Mouse (Mus musculus) heart, embryonic 11.5 days (tissue): ENCODE data around the gene Srpk3. TPM values are rescaled to one million over a fixed set of nuclear protein-coding genes. Genes with fewer than 3 reads are reported as not detected.

Source experiments
- ATAC-seq: fragments of 200-750 bp; cut with Nextera tagmentation; replicated peaks from 2 replicates; pipeline ENCODE4 v1.8.0; 2017; ENCODE audit warnings: moderate library complexity; ENCODE audit not compliant: insufficient number of reproducible peaks, low FRiP score, low TSS enrichment
- H3K27ac ChIP-seq: fragments of 300-500 bp; sonication (generic); 2 replicates; pipeline ENCODE4 v1.5.1; 2014; ENCODE audit warnings: mild to moderate bottlenecking, low read depth, low read length
- H3K27me3 ChIP-seq: fragments of 300-500 bp; sonication (generic); 2 replicates; pipeline ENCODE4 v1.6.1; 2014; ENCODE audit warnings: mild to moderate bottlenecking, low read length, mixed read lengths; ENCODE audit not compliant: control insufficient read depth, insufficient read depth
- H3K36me3 ChIP-seq: fragments of 300-500 bp; sonication (generic); 2 replicates; pipeline ENCODE4 v1.6.1; 2014; ENCODE audit warnings: mild to moderate bottlenecking, low read length, moderate library complexity, mixed read lengths; ENCODE audit not compliant: control insufficient read depth, insufficient read depth
- H3K4me1 ChIP-seq: fragments of 300-500 bp; sonication (generic); 2 replicates; pipeline ENCODE4 v1.6.1; 2014; ENCODE audit warnings: low read length; ENCODE audit not compliant: control insufficient read depth, insufficient read depth
- H3K4me2 ChIP-seq: fragments of 300-500 bp; sonication (generic); 2 replicates; pipeline ENCODE4 v1.6.1; 2014; ENCODE audit warnings: mild to moderate bottlenecking, moderate library complexity
- H3K4me3 ChIP-seq: fragments of 300-500 bp; sonication (generic); 2 replicates; pipeline ENCODE4 v1.5.1; 2014; ENCODE audit warnings: low read depth, low read length
- H3K9ac ChIP-seq: fragments of 300-500 bp; sonication (generic); 2 replicates; pipeline ENCODE4 v1.6.1; 2014; ENCODE audit warnings: mild to moderate bottlenecking, low read depth, low read length, moderate library complexity
- H3K9me3 ChIP-seq: fragments of 300-500 bp; sonication (generic); replicated peaks from 2 replicates; pipeline ENCODE4 v1.6.1; 2016; ENCODE audit warnings: low read length; ENCODE audit not compliant: control insufficient read depth
- WGBS: fragments of 180-500 bp; shearing (Covaris S2); extraction: QIAGEN DNeasy Blood & Tissue Kit; methylation state at CpG from one replicate; pipeline ENCODE4 v1.1.7; 2014; ENCODE audit not compliant: insufficient replicate concordance; 5-methylcytosine and 5-hydroxymethylcytosine counted together
- polyA plus RNA-seq: library from polyadenylated mRNA; unstranded; fragments of >200 nt; fragmentation: Nextera tagmentation; extraction: Ambion mirVana; gene quantifications from 2 replicates; pipeline ENCODE4 v1.2.1, GENCODE M21; 2014

Gene Srpk3
- polyA plus RNA-seq, 1 experiment from 2014 or later = 52.6 TPM

DNA sequence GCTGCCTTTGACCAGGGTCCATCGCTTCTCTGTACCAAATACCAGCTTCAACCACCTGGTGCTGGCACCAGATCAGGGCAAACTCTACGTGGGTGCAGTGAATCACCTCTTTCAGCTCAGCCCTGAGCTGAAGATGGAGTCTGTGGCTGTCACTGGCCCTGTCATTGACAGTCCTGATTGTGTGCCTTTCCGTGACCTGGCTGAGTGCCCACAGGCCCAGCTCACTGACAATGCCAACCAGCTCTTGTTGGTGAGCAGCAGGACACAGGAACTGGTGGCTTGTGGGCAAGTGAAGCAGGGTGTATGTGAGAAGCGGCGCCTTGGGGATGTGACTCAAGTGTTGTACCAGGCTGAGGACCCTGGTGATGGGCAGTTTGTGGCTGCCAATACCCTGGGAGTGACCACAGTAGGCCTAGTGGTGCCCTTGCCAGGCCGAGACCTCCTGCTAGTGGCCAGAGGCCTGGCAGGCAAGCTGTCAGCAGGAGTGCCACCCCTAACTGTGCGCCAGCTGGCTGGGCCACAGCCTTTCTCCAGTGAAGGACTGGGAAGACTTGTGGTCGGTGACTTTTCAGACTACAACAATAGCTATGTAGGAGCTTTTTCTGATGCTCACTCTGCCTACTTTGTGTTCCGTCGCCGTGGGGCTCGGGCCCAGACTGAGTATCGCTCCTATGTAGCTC is 15.5 kb upstream of the Srpk3 start:
- Histone ChIP-seq H3K4me1 (no peaks in the 10 kb centered on the region), H3K4me2 (no peak overlapping the region), H3K36me3 (no peaks in the 10 kb centered on the region), H3K27ac (no peak overlapping the region), H3K27me3 (0 out of 2 replicates have a peak, but pooled peaks cover 2% of the 10 kb centered on the region), H3K9me3 (no peaks in the 10 kb centered on the region), H3K9ac (no peak overlapping the region), H3K4me3 (no peak overlapping the region)
- WGBS = 79% methylated on average over 13 of the region's 13 CpGs
- no peak for ATAC-seq

DNA sequence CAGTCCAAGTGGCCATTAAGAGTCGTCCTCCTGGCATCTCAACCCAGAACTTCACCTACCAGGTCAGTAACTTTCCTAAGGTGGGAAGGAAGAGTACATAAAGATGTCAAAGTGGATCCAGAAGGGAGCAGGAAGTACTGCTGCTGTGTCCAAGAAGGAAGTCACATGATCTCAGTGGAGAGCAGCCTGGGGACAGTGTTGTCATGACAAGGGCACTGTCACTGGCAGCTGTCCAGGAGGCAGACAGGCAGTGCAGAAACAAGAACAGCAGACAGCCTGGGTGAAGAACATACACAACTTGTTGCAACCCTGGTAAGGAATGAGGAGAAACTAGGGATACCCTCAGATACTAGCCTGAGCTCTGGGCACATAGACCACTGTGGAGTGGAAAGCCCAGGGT is 8.9 kb upstream of the Srpk3 start:
- H3K36me3 ChIP-seq = no peaks in the 10 kb centered on the region
- no peak overlapping the region for H3K4me2 ChIP-seq
- H3K27ac ChIP-seq = no peak overlapping the region
- no peak for ATAC-seq
- no peaks in the 10 kb centered on the region for H3K9me3 ChIP-seq
- 69% methylated on average over 1 of the region's 1 CpGs for WGBS
- no peak overlapping the region for H3K9ac ChIP-seq
- peaks cover 4% of the 10 kb centered on the region for H3K4me1 ChIP-seq
- H3K4me3 ChIP-seq = no peak overlapping the region
- H3K27me3 ChIP-seq = no peaks in the 10 kb centered on the region

DNA sequence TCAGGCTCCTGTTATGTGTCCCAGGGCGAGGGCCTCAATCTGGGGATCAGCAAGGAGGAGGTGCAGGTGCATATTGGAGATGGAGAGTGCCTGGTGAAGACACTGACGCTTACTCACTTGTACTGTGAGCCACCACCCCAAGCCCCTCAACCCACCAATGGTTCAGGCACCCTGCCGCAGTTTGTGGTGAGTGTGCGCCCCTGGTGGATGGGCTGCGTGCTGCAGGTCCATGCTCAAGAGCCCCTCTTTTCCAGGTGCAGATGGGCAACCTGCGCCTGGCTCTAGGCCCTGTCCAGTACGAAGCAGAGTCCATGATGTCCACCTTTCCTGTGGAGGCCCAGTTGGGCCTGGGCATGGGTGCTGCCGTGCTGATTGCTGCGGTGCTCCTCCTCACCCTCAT is 6.9 kb upstream of the Srpk3 start:
- no peaks in the 10 kb centered on the region for H3K9me3 ChIP-seq
- no peak overlapping the region for H3K27ac ChIP-seq
- no peak for ATAC-seq
- H3K9ac ChIP-seq = no peak overlapping the region
- no peak overlapping the region for H3K4me3 ChIP-seq
- peaks cover 4% of the 10 kb centered on the region for H3K4me1 ChIP-seq
- no peaks in the 10 kb centered on the region; the same call in 1 of the 2 replicates for H3K27me3 ChIP-seq
- 51% methylated on average over 9 of the region's 9 CpGs for WGBS
- H3K36me3 ChIP-seq = no peaks in the 10 kb centered on the region
- no peak overlapping the region for H3K4me2 ChIP-seq

DNA sequence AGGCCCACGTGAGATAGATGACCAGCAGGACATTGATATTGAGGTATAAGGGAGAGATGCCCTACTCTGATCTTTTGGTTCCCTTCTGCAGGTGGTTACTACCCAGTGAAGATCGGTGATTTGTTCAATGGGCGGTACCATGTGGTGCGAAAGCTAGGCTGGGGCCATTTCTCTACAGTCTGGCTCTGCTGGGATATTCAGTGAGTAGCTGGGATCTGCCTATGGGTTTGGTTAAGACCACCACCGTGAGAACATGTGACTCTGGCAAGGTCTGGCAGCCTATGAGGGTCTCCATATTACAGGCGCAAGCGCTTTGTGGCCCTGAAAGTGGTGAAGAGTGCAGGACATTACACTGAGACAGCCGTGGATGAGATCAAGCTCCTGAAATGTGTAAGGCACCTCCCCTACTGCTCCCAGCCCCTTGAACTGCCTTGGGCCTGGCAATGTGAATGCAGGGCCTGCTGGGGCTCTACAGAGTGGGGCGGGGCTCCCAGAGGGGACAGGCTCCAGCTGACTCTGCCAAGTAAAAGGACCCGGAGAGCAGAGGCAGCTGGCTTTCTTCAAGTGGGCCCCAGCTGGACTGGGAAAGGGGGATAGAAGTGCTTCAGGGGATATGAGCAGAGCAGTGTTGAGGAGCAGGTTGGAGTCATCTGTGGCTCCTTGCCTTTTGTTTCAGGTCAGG is 738 bp downstream of the Srpk3 start:
- 58% methylated on average over 10 of the region's 10 CpGs for WGBS
- Histone ChIP-seq H3K9me3 (no peaks in the 10 kb centered on the region), H3K4me3 (peak overlapping the region; percentile 35), H3K4me1 (no peaks in the 10 kb centered on the region), H3K27ac (peak overlapping the region; percentile 85), H3K27me3 (peaks cover 2% of the 10 kb centered on the region), H3K36me3 (no peaks in the 10 kb centered on the region), H3K4me2 (peak overlapping the region; percentile 54), H3K9ac (peak overlapping the region; percentile 69; the same call in 1 of the 2 replicates)
- no peak; the same call in 1 of the 2 replicates for ATAC-seq

DNA sequence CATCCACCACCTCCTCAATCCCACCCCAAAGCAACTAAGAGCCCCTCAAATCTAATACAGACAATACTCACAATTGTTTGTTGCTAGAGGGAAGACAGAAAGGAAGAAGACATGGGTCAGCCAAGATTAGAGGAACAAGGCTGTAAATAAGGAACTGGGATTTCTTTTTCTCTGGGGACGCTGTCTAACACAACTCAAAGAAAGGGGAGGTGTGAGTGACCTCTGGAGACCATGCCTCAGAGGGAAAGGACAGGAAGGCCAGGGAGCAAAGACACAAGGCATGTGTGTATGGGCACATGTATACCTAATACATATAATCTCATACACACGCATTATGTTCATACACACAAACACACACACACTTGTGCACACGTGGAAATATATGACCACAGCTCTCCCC is 8.0 kb downstream of the Srpk3 start:
- no peaks in the 10 kb centered on the region for H3K9me3 ChIP-seq
- no peak overlapping the region for H3K4me3 ChIP-seq
- no peak for ATAC-seq
- peaks cover 6% of the 10 kb centered on the region; the same call in 1 of the 2 replicates for H3K36me3 ChIP-seq
- no peak overlapping the region for H3K27ac ChIP-seq
- H3K4me1 ChIP-seq = no peaks in the 10 kb centered on the region
- no peak overlapping the region for H3K9ac ChIP-seq
- H3K4me2 ChIP-seq = no peak overlapping the region
- WGBS = 90% methylated on average over 3 of the region's 3 CpGs
- no peaks in the 10 kb centered on the region for H3K27me3 ChIP-seq

DNA sequence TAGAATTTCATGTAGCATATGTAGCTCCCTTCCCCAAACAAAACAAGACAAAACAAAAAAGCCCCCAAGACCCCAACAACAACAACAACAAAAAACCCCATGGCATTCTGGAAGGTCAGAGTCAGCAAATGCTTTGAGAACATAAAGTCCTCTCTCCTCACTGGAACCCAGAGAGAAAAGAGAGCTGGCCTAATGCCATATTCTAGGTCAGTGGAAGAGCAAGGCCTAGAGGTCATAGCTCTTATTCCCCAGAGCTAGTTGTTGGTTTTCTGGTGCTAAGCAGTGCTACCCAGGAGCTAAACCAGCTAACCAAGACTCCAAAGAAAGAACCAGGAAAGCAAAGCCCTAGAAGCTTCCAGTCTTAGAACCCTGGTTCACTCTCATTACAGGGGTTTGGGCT is 11.5 kb downstream of the Srpk3 start:
- no peak for ATAC-seq
- Histone ChIP-seq H3K27ac (peak overlapping the region; percentile 91), H3K9me3 (no peaks in the 10 kb centered on the region), H3K36me3 (peaks cover 6% of the 10 kb centered on the region), H3K4me3 (peak overlapping the region; percentile 65), H3K4me1 (0 out of 2 replicates have a peak, but pooled peaks cover 2% of the 10 kb centered on the region), H3K9ac (peak overlapping the region; percentile 74), H3K27me3 (no peaks in the 10 kb centered on the region), H3K4me2 (peak overlapping the region; percentile 68)

DNA sequence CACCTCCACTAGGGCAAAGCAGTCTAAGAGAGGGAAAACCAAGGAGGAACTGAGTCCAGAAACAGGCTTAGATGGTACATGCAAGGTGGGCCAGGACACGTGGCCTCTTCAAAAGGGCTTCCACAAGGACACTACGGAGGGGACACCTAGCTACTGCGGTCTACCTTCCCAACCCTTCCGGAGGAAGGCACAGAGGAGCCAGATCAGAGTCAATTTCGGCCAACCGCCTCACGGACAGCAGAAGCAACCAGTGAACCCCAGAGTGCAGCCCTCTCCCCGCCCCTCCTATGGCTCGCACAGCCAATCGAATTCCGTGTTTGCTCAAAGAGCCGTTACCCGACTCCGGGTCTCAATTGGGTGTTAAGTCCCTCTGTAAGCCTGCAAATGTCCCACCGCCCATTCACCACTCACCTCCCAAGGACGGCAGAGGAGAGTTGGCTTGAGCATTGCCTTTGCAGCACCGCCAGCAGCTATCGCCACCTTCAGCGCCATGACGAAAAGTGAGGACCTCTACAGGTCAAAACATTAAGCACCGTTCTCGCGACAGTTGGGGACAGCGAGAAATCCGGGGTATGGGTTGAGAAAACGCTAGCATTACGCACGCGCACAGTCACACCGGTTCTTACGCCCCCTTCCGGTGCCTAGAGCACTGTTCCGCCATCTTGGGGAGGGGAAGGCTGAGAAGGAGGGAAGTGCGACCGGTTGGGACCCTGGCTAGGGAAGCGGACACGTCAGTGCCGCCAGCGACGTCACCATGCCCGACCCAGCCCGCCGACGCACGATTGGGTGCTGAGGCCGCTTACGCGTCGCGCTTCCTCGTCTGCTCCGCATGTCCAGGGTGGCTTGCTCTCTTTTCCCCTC is 12.4 kb downstream of the Srpk3 start, which contains the start of the genes Idh3g and Ssr4:
Gene Idh3g (minus strand): TSS at position 534 of the 861 bp plus-strand sequence.
Gene Ssr4 (plus strand): TSS at position 665 of the 861 bp plus-strand sequence.
- Histone ChIP-seq H3K4me3 (peak within 1 kb of the TSS; percentile 65), H3K36me3 (peaks cover 5% of the 10 kb centered on the region), H3K4me2 (peak within 1 kb of the TSS; percentile 68), H3K27ac (peak within 1 kb of the TSS; percentile 91), H3K27me3 (no peaks in the 10 kb centered on the region), H3K4me1 (0 out of 2 replicates have a peak, but pooled peaks cover 2% of the 10 kb centered on the region), H3K9ac (peak within 1 kb of the TSS; percentile 78), H3K9me3 (no peaks in the 10 kb centered on the region)
- 17% methylated on average over 51 of the region's 52 CpGs for WGBS
- ATAC-seq = peak; percentile 92

DNA sequence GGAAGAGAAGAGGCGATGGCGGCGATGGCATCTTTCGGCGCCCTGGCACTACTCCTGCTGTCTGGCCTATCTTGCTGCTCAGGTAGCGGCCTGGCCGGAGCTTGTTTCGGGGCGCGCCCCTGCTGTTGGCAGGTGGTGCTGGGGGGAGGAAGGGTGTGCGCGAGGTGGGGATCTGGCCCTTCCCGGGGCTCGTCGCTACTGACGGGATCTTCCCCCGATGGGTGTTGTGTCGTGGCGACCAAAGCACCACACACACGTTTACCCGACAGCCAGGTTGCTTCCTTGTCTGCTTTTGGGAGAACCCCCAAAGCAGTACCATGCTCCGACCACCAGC is 13.0 kb downstream of the Srpk3 start:
- 23% methylated on average over 22 of the region's 22 CpGs for WGBS
- no peaks in the 10 kb centered on the region for H3K9me3 ChIP-seq

More for the DNA sequence above, 13.0 kb downstream of the Srpk3 start:
- Histone ChIP-seq H3K36me3 (peaks cover 2% of the 10 kb centered on the region; the same call in 1 of the 2 replicates), H3K9ac (peak overlapping the region; percentile 78), H3K27me3 (no peaks in the 10 kb centered on the region), H3K4me3 (peak overlapping the region; percentile 65), H3K4me1 (0 out of 2 replicates have a peak, but pooled peaks cover 2% of the 10 kb centered on the region), H3K27ac (peak overlapping the region; percentile 91), H3K4me2 (peak overlapping the region; percentile 59)
- ATAC-seq = peak; percentile 41
